Comparison of ENCODE assay signal across 8 mouse cellular contexts in genomic region chr2:160601805-160602204, GRCm38 (mm10). TPM values are rescaled to one million over a fixed set of nuclear protein-coding genes. Genes with fewer than 3 reads are reported as not detected.
DNase-seq lines count a peak whose midpoint lies in the region; ATAC-seq and TF ChIP-seq lines count a peak whose summit lies in the region.
"Had no signal": no experiment of that assay in that cellular context is flagged by ENCODE, and none has a peak within 500 bp of the region (broad histone marks: within the 10 kb centered on the region; RNA-seq: fewer than 3 reads in every experiment).

No protein-coding gene starts in this region.

- H3K9me3 ChIP-seq in ES-E14 (ENCODE audit: control insufficient read depth, insufficient read depth, low read depth, low read length) = no peaks in the 10 kb centered on the region
- no peaks in the 10 kb centered on the region for H3K9me3 ChIP-seq in liver, embryonic 16.5 days (replicated peaks; ENCODE audit: control insufficient read depth, low read length)

- H3K27me3 ChIP-seq in liver, embryonic 16.5 days (ENCODE audit: control insufficient read depth, insufficient read depth, low read depth, low read length) = no peaks in the 10 kb centered on the region; the same call in 1 of the 2 replicates

- no peak overlapping the region for H3K27ac ChIP-seq in ES-E14 (ENCODE audit: insufficient read depth, low read depth, low read length, poor library complexity, severe bottlenecking)
- peak overlapping the region; percentile 99 for H3K27ac ChIP-seq in liver, embryonic 16.5 days (ENCODE audit: low read length)
- H3K27ac ChIP-seq: macrophage had no signal

- WGBS in liver, embryonic 16.5 days (ENCODE audit: insufficient replicate concordance) = 15% methylated on average over 1 of the region's 1 CpGs

- H3K4me2 ChIP-seq in liver, embryonic 16.5 days (ENCODE audit: low read depth, low read length) = no peak overlapping the region

- H3K9ac ChIP-seq in ES-E14 (ENCODE audit: insufficient read depth, low read depth, low read length, poor library complexity, severe bottlenecking) = no peak overlapping the region
- peak overlapping the region; percentile 43 for H3K9ac ChIP-seq in liver, embryonic 16.5 days (ENCODE audit: low read depth, low read length)

- H3K4me1 ChIP-seq in ES-E14 (ENCODE audit: control insufficient read depth in 2 of 2, insufficient read depth in 2 of 2, low read length in 2 of 2, poor library complexity in 1 of 2) = no peaks in the 10 kb centered on the region
- peaks cover 29% of the 10 kb centered on the region for H3K4me1 ChIP-seq in liver, embryonic 16.5 days (ENCODE audit: control insufficient read depth, low read depth, low read length)

- H3K36me3 ChIP-seq in ES-E14 (ENCODE audit: control insufficient read depth, insufficient read depth, low read length, poor library complexity, severe bottlenecking) = no peaks in the 10 kb centered on the region
- H3K36me3 ChIP-seq in liver, embryonic 16.5 days (ENCODE audit: control insufficient read depth, insufficient read depth) = no peaks in the 10 kb centered on the region

- peak; percentile 19 for DNase-seq in kidney, adult 18-20 months
- DNase-seq in kidney, adult 11 months = no peak
- no peak for DNase-seq in ES-E14 (ENCODE audit: low read depth, low spot score)
- DNase-seq in c-Kit-positive CD71-negative TER-119-negative erythroid progenitor cells, embryonic 14.5 days (ENCODE audit: low read depth) = peak; percentile 50
- DNase-seq in thymus, postnatal 25 days = peak; percentile 50
- DNase-seq in left cerebral cortex, adult 11 months (ENCODE audit: low spot score) = no peak

- ATAC-seq in liver, embryonic 16.5 days (ENCODE audit: low read depth) = peak; percentile 15; the same call in 1 of the 2 replicates

- H3K4me3 ChIP-seq in ES-E14 (ENCODE audit: insufficient read depth in 1 of 2, low read depth in 1 of 2, low read length in 2 of 2, poor library complexity in 1 of 2, severe bottlenecking in 1 of 2) = no peak overlapping the region
- no peak overlapping the region for H3K4me3 ChIP-seq in liver, embryonic 16.5 days (ENCODE audit: low read depth, low read length)

- in situ Hi-C loops in ES-E14 (cut with MboI; ENCODE audit: low sequenced_read_pairs in 2 of 2, unreplicated experiment in 2 of 2) = no loop called here

TF ChIP-seq in ES-E14, 5 proteins besides CTCF, POLR2A, EP300 and RAD21:
- TF ChIP-seq ZNF384 (IDR thresholded peaks at IDR 0.05; ENCODE audit: low read depth, low read length) (no peak), HCFC1 (IDR thresholded peaks at IDR 0.05; ENCODE audit: borderline replicate concordance, insufficient read depth, low read length) (no peak), ZC3H11A (IDR thresholded peaks at IDR 0.05; ENCODE audit: borderline replicate concordance, low read depth, low read length) (peak; percentile 4; the same call in 1 of the 2 replicates), CHD2 (IDR thresholded peaks at IDR 0.05; ENCODE audit: low read depth, low read length) (no peak), MAFK (IDR thresholded peaks at IDR 0.05; ENCODE audit: insufficient read depth, low read depth, low read length) (no peak)

RNA-seq across cellular contexts. Expression of gene Top1, which starts 43.9 kb away (rescaled TPM):
- total RNA-seq in ES-E14 (2012; rRNA removed) = 39.3 and 52.7 TPM in 2 replicates
- 55.7 and 60.3 TPM in 2 replicates for polyA plus RNA-seq in liver, embryonic 16.5 days (2015; fragmentation: Nextera tagmentation; extraction: Ambion mirVana)

Comparison
In these comparisons a context has a peak if more than half of its experiments do, and no peak if none do; other contexts are left out.
1. DNase-seq: peak in kidney, adult 18-20 months (single experiment), c-Kit-positive CD71-negative TER-119-negative erythroid progenitor cells, embryonic 14.5 days (single experiment) and thymus, postnatal 25 days (single experiment); none in kidney, adult 11 months (single experiment), ES-E14 (single experiment) and left cerebral cortex, adult 11 months (single experiment).